Mouse (Mus musculus) mouse embryonic stem cell (cell line): ENCODE results near the gene Gm11239.
"Not testable (repeated sequence)": the region's sequence is repeated elsewhere in the genome, so short reads cannot be mapped to it uniquely, and the experiment has no call there.

Source experiments
- in situ Hi-C, 2 experiments: fragments of 300-500 bp; cut with MboI; formaldehyde crosslinking; loops; 1 replicate in 1 of 2; 3 replicates in 1 of 2; pipeline ENCODE4 v1.14.3; 2019 to 2020; ENCODE audit warnings: low sequenced_read_pairs in 2 of 2, low pct_unique_long_range_greater_than_20kb in 1 of 2, mixed read lengths in 1 of 2; ENCODE audit not compliant: unreplicated experiment in 1 of 2

Gm11239 gene

DNA sequence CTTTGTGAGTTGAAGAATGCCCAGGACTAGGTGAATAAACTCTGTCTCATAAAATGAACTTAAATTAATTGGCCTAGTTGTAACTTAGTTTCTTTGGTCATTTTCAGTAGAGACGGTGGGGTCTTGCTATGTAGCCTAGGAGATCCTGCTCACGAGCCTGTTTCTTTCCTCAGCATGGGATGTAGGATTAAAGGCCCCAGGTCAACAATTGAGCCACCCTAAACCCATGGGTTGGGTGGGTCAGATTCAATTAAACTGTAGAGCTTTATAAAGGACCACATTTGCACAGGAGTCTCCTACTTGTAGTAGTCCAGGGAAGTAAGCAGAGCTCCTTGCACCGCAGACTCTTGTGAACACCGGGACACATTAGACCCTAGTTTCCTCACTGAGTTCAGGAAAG lies at the start of gene Gm11239:
Gene Gm11239 (plus strand): TSS at position 301 of the 400 bp plus-strand sequence.
- in situ Hi-C loops: not testable (repeated sequence)

DNA sequence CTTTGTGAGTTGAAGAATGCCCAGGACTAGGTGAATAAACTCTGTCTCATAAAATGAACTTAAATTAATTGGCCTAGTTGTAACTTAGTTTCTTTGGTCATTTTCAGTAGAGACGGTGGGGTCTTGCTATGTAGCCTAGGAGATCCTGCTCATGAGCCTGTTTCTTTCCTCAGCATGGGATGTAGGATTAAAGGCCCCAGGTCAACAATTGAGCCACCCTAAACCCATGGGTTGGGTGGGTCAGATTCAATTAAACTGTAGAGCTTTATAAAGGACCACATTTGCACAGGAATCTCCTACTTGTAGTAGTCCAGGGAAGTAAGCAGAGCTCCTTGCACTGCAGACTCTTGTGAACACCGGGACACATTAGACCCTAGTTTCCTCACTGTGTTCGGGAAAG lies 45.5 kb upstream of the Gm11239 start, which contains the start of gene Gm11237:
Gene Gm11237 (plus strand): TSS at position 301 of the 400 bp plus-strand sequence.
- in situ Hi-C loops: not testable (repeated sequence)

DNA sequence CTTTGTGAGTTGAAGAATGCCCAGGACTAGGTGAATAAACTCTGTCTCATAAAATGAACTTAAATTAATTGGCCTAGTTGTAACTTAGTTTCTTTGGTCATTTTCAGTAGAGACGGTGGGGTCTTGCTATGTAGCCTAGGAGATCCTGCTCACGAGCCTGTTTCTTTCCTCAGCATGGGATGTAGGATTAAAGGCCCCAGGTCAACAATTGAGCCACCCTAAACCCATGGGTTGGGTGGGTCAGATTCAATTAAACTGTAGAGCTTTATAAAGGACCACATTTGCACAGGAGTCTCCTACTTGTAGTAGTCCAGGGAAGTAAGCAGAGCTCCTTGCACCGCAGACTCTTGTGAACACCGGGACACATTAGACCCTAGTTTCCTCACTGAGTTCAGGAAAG lies 30.3 kb upstream of the Gm11239 start, which contains the start of gene Gm11236:
Gene Gm11236 (plus strand): TSS at position 301 of the 400 bp plus-strand sequence.
- in situ Hi-C loops: not testable (repeated sequence)

DNA sequence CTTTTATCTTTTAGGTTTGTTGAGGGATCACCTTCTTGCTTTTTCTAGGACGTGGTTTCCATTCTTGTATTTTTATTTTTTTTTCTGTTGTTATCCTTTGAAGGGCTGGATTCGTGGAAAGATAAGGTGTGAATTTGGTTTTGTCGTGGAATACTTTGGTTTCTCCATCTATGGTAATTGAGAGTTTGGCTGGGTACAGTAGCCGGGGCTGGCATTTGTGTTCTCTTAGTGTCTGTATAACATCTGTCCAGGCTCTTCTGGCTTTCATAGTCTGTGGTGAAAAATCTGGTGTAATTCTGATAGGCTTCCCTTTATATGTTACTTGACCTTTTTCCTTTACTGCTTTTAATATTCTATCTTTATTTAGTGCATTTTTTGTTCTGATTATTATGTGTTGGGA lies 6.3 kb upstream of the Gm11239 start:
- in situ Hi-C loops: not testable (repeated sequence)

DNA sequence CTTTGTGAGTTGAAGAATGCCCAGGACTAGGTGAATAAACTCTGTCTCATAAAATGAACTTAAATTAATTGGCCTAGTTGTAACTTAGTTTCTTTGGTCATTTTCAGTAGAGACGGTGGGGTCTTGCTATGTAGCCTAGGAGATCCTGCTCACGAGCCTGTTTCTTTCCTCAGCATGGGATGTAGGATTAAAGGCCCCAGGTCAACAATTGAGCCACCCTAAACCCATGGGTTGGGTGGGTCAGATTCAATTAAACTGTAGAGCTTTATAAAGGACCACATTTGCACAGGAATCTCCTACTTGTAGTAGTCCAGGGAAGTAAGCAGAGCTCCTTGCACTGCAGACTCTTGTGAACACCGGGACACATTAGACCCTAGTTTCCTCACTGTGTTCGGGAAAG lies 15.1 kb downstream of the Gm11239 start, which contains the start of gene Gm428:
Gene Gm428 (plus strand): TSS at position 301 of the 400 bp plus-strand sequence.
- in situ Hi-C loops: not testable (repeated sequence)

DNA sequence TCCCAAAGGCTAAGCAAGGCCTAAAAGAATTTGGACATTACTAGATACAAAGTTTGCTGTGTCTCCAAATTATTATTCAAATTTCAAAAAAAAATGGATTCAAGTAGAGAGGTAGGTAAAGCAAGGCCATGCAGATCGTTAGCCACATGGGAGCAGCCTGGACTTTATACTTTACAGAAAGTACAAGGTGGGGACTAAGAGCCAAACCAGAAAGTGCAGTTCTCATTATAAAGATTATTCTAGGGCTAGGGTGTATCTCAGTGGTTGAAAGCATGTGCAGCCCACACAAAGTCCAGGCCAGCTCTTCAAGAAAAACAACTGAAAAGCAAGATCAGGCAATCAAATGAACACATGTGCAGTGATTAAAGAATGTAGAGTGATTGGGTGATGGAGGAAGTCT lies 50.6 kb downstream of the Gm11239 start:
- in situ Hi-C loops: no loop called here

DNA sequence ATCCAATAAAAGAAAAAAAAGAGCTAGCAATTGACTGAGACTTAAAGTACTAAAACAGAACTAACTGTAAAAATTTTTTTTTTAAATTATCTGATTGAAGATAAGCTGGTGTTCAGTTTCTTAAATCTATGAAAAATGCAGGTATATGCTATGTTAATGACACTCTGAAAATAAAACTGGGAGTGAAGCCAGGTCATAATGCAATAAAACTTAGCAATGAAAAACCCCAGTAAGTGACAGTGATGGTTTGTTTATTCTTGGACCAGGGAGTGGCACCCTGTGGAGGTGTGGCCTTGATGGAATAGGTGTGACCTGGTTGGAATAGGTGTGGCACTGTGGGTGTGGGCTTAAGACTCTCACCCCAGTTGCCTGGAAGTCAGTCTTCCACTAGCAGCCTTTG lies 51.7 kb downstream of the Gm11239 start:
- in situ Hi-C loops: no loop called here
